Mouse (Mus musculus): Measurements from ENCODE around the gene Hist1h3f.

DNA sequence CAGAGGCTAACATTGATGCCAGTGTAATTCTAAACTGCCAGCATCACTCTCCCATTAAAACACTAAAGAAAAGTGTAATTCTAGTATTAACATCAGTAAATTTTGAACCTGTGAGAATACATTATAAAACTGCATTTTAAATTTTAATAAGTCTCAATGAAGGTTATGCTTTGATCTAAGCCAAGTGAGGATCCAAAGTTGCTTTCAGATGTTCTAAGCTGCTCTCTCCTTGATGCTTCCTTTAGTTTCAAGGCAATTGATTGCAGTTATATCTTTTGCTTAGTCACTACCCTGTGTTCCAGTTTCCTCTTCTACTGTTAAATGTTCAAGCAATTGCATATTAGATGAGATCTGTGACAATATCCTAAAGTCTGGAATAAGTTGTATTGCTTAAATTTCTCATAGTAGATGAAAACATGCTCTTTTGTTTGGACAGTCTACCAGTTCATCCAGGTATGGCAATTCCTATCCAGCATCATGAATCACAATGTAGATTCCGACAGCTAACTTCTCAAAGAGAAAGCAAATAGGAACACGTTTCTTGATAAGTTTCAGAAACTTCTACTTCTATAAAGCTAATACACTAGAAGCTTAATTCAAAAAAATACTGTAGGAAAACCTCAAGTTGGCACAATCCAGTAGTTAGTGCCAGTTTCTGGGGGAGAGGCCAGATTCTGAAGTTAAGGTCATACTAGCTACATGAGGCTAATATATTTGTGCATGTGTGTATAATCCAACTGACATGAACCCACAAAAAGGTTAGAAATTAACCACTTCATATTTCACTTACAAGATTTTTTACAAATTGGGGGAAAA is 28.6 kb downstream of the Hist1h3f start:
- TF ChIP-seq CTCF (IDR thresholded peaks at IDR 0.05) (no peak), EP300 (IDR thresholded peaks at IDR 0.05) (no peak)

All from lung, postnatal 0 days (tissue).